Comparison of ENCODE assay signal across 13 mouse cellular contexts in the genomic region with DNA sequence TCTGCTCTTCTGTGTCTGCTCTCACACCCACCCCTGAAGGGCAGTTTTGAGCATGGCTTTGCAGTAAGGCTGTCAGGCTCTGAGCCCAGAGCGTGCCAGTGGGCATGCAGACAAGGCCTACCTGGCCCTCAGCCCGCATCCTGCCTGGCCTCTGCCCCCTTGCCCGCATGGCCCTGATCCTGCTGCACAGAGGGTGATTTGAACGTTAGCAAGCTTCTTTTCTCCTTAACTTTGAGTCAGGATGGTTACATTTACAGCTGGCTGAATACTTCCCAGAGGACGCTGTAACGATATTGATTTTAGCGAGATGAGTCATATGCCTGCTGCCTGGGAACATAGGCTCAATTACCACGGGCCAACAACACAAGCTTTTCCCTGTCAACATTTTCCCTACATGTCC.
DNase-seq lines count a peak whose midpoint lies in the region; ATAC-seq and TF ChIP-seq lines count a peak whose summit lies in the region.
"Had no signal": no experiment of that assay in that cellular context is flagged by ENCODE, and none has a peak within 500 bp of the region (broad histone marks: within the 10 kb centered on the region; RNA-seq: fewer than 3 reads in every experiment).

No protein-coding gene starts in this region.

- H3K9ac ChIP-seq in midbrain, postnatal 0 days (replicated peaks; ENCODE audit: low read length, poor library complexity, severe bottlenecking) = no peak overlapping the region
- H3K9ac ChIP-seq: liver, embryonic 15.5 days; neural tube, embryonic 15.5 days had no signal

- H3K4me1 ChIP-seq in midbrain, postnatal 0 days (ENCODE audit: insufficient read depth, low read length) = no peaks in the 10 kb centered on the region
- H3K4me1 ChIP-seq in thymus, adult 2 months (replicated peaks; ENCODE audit: control insufficient read depth, insufficient read depth, low read length) = peaks cover 7% of the 10 kb centered on the region
- H3K4me1 ChIP-seq: liver, embryonic 15.5 days had no signal

- WGBS in midbrain, postnatal 0 days = 70% methylated on average over 8 of the region's 8 CpGs
- WGBS in thymus, adult 2 months = 96% methylated on average over 8 of the region's 8 CpGs

- intact Hi-C loops in left cerebral cortex, postnatal 4 days (cut with DNase I) = no loop called here

- no peaks in the 10 kb centered on the region for H3K27me3 ChIP-seq in midbrain, postnatal 0 days (ENCODE audit: insufficient read depth, low read length)
- H3K27me3 ChIP-seq in thymus, adult 2 months (ENCODE audit: control insufficient read depth, insufficient read depth, low read length) = no peaks in the 10 kb centered on the region
- H3K27me3 ChIP-seq: liver, embryonic 15.5 days; neural tube, embryonic 15.5 days had no signal

- no peak for ATAC-seq in midbrain, postnatal 0 days (ENCODE audit: low FRiP score)
- ATAC-seq: inflammation-experienced regulatory T-cells, adult 6 months had no signal

- no peaks in the 10 kb centered on the region for H3K9me3 ChIP-seq in midbrain, postnatal 0 days (ENCODE audit: low read length)
- H3K9me3 ChIP-seq: liver, embryonic 15.5 days; neural tube, embryonic 15.5 days had no signal

- no peak for TF ChIP-seq CTCF in midbrain, postnatal 0 days (IDR thresholded peaks at IDR 0.05)
- no peak for TF ChIP-seq CTCF in thymus, adult 2 months (IDR thresholded peaks at IDR 0.05; ENCODE audit: borderline replicate concordance, control insufficient read depth, extremely low read depth, insufficient read depth, low read length, poor library complexity)

- H3K36me3 ChIP-seq in midbrain, postnatal 0 days (ENCODE audit: insufficient read depth, low read length) = no peaks in the 10 kb centered on the region
- no peaks in the 10 kb centered on the region for H3K36me3 ChIP-seq in thymus, adult 2 months (ENCODE audit: control insufficient read depth, insufficient read depth, low read length)
- H3K36me3 ChIP-seq: liver, embryonic 15.5 days; neural tube, embryonic 15.5 days had no signal

- no peak overlapping the region for H3K4me2 ChIP-seq in midbrain, postnatal 0 days (ENCODE audit: low read depth, low read length, poor library complexity, severe bottlenecking)
- H3K4me2 ChIP-seq: liver, embryonic 15.5 days; neural tube, embryonic 15.5 days had no signal

- peak; percentile 39 for DNase-seq in adrenal gland, postnatal 25 days
- DNase-seq in adrenal gland, postnatal 4 days (ENCODE audit: low spot score in 2 of 2) = no peak
- peak; percentile 53 for DNase-seq in left cerebral cortex, postnatal 4 days
- no peak for DNase-seq in left cerebral cortex, adult 8-10 months (ENCODE audit: low spot score in 2 of 2)
- DNase-seq in fibroblast of lung, adult 2 months (ENCODE audit: low read depth) = peak; percentile 93
- peak; percentile 21 for DNase-seq in midbrain, postnatal 0 days (ENCODE audit: low spot score)
- DNase-seq in thymus, adult 2 months = no peak
- no peak for DNase-seq in cerebellum, adult 8-10 months
- DNase-seq: B cell, adult 2 months had no signal

- H3K4me3 ChIP-seq in midbrain, postnatal 0 days (ENCODE audit: low read depth, low read length) = no peak overlapping the region
- no peak overlapping the region for H3K4me3 ChIP-seq in thymus, adult 2 months (ENCODE audit: control insufficient read depth, insufficient read depth, low read length)
- H3K4me3 ChIP-seq: erythroblast, embryonic 14.5 days; liver, embryonic 15.5 days; neural tube, embryonic 15.5 days had no signal

- H3K27ac ChIP-seq in midbrain, postnatal 0 days (ENCODE audit: low read depth, low read length) = no peak overlapping the region
- H3K27ac ChIP-seq in thymus, adult 2 months (ENCODE audit: control insufficient read depth, insufficient read depth, low read length) = no peak overlapping the region
- H3K27ac ChIP-seq: liver, embryonic 15.5 days; neural tube, embryonic 15.5 days had no signal

- no peak for TF ChIP-seq POLR2A in thymus, adult 2 months (IDR thresholded peaks at IDR 0.05; ENCODE audit: control insufficient read depth, extremely low read depth, insufficient read depth, low read length, poor library complexity)

Comparison
In these comparisons a context has a peak if more than half of its experiments do, and no peak if none do; other contexts are left out.
1. DNase-seq: peak in adrenal gland, postnatal 25 days (single experiment), left cerebral cortex, postnatal 4 days (single experiment), fibroblast of lung, adult 2 months (single experiment) and midbrain, postnatal 0 days (single experiment); none in adrenal gland, postnatal 4 days (0 of 2), left cerebral cortex, adult 8-10 months (0 of 2), thymus, adult 2 months (single experiment) and cerebellum, adult 8-10 months (single experiment).